Mouse (Mus musculus): Measurements from ENCODE around the gene Arhgap33.
"Not testable (repeated sequence)": the region's sequence is repeated elsewhere in the genome, so short reads cannot be mapped to it uniquely, and the experiment has no call there.

Arhgap33 gene

DNA sequence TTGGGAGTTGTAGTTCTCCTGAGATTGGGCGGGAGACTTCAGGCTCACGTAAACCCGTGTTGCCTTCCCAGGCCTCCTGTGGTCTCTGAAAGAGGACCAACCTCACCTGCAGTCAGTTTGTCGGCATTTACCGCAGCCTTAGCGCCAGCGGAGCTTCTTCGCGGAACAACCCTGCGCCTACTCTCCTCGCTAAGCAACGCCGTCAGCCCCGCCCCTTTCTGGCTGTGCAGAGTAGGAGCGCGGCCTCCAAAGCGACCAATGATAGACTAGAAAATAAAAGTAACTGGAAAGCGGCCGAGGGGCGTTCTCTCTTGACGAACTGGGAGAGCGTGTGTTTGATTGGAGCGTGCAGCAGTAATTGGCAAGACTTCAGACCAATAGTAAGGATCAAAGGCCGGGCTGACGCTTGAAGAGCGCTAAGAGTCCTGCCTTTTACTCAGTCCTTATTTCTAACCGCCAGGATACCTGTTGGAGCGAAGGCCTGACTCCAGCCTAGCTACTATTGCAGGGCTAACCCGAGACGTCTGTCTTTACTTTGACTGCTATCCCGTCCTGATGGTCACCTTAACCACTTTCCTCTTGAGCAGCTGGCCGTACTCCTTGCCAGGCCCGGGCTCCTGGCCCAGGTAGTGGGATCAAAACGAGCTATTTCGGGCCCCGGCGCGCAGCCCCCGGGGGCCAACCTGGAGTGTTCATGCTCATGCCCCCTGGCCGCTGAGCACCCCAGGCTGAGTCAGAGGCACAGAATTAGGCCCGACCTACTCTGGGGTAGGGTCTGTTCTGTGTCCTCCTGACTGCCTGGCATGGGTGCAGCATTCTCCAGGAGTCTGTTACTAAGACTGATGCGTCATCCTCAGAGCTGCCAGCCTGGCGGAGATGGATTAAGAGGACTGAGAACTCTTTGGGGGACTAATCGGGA lies 17.5 kb upstream of the Arhgap33 start, which contains the start of the genes Hspb6 and Proser3:
Hspb6 (plus strand) TSS at position 77 of the 919 bp plus-strand sequence.
Proser3 (minus strand) TSS at position 198 of the 919 bp plus-strand sequence.
- DNase-seq (ENCODE audit: low spot score), result peak; percentile 92

DNA sequence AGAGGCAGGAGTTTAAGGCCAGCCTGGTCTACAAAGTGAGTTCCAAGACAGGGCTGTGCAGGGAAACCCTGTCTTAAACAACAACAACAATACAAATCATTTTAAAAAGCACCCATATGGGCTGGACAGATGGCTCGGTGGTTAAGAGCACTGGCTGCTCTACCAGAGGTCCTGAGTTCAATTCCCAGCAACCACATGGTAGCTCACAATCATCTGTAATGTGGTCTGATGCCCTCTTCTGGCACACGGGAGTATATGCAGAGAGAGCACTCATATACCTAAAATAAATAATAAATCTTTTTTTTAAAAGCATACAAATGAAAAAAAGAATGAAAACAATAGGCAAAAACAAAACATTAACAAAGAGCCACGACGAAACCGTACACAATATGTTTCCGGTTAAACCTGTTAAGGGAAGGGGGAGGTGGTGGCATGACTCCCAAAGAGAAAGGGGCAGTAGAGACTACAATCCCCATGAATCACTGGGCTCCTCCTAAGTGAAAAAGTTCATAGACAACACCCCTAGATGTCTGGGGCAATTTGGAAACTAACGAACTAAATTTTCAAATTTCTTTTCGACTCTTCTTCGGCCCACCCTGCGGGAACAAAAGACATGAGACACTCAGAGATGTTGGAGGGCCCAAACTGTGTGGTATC lies 16.7 kb upstream of the Arhgap33 start:
- DNase-seq (ENCODE audit: low spot score), result no peak

DNA sequence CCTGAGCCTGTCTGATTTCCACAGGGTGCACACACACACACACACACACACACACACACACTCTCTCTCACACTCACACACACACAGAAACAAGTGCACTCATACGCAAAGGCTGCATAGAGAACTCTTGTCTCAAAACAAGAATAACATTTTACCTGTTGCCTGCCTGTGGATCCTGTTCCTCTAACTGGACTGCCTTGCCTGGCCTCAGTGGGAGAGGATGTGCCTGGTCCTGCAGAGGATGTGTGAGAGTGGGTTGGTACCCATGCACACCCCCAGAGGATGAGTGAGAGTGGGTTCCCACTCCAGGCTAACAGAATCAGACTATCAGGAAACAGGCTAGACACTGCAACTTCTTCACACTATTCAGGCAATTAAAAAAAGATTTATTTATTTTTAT lies 15.7 kb upstream of the Arhgap33 start:
- DNase-seq (ENCODE audit: low spot score), result no peak

DNA sequence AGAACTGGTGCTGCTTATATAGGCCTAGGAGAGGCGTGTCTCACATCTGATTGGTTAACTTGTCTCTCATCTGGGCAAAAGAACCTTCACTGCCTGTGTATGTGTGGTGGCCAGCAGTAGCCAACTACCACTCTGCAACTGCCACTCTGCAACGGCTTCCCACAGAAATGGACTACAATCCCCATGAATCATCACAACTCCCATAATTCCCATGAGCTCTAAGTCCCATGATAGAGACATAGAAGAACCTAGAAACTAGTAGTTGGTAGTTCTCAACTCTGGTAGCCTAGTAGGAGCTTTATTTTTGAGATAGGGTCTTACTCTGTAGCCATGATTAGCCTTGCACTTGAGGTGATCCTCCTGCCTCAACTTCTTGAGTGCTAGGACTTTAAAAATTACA lies 15.0 kb upstream of the Arhgap33 start:
- no peak for DNase-seq (ENCODE audit: low spot score)

DNA sequence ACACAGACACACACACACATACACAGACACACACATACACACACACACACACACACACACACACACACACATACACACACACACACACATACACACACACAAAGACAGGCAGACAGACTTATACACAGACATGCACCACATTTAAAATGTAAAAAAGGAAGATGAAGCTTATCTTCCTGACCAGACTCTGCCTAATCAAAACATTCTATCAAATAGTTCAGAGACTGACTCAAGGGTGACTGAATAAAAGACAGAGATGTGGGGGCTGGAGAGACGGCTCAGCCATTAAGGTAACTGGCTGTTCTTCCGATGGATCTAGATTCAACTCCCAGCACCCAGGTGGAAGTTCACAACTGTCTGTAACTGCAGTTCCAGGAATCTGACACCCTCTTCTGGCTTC lies 9.5 kb upstream of the Arhgap33 start:
- no peak for DNase-seq (ENCODE audit: low spot score)

DNA sequence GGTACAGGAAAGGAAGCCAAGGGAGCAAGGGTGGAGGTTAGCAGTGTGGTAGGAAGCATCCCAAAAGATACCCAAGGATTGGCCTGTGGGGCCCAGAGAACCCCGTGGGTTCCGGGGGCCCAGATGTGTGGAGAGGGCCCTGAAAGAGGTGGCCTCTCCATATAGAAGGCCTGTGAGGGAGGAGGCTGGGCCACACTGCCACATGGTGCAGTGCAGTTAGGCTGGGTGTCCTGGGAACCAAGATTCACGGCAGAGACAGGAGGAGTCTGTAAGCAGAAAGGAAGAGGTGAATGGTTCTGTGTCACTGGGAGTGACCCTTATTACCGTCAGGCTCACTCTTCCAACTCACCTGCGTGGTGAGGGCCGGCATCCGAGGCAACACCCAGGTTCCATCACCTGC lies 5.7 kb upstream of the Arhgap33 start:
- no peak for DNase-seq (ENCODE audit: low spot score)

DNA sequence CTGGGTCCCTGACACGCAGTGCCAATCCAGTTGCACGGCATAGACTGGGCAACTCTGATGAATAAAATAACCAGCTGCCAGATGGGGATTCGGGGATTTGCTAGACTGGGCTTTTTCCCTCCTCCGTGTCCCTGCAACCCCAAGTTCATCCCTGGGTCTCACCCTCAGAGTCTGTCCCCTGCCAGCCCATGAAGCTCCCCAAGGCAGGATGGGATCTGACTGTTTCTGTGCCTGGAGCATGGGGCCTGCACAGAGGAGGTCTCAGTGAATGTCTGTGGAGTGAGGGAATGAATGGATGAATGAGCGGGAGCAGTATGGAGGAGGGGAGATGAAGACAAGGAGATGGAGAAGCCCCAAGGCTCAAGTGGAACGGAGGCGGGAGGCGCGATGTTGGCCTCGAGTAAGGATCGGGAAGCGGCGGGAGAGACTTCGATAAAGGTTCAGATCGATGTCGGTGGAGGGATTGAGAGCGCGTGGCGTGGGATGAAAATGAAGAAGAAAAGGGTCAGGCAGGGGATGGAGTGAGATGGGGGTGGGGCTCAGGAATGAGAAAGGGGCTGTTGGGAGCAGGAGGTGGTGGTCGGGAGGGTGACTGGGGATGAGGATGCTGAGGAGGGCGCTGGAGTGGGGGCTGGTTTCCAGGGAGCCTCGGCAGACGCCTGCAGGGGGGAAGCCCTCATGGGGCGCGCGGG lies 773 bp downstream of the Arhgap33 start:
- no peak for DNase-seq (ENCODE audit: low spot score)

DNA sequence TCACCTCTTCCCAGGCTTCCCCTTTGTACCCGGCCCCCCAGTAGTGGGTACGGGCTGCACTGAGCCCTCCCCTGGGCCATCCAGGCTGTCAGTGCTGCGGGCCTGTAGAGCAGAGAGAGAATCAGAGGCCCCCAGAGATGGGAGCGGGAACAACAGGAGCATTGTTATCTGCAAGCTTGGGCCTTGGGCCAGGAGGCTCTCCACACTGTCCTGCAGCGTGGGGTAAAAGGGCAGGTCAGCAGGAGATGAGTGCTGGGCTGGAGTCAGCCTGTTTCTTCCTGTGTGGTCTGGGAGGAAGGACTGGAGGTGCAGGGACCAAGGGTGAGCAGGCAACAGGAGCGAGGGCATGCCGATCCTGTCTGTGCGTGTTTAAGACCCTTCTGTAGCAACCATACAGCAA lies 1.9 kb downstream of the Arhgap33 start:
- DNase-seq (ENCODE audit: low spot score), result peak; percentile 17

DNA sequence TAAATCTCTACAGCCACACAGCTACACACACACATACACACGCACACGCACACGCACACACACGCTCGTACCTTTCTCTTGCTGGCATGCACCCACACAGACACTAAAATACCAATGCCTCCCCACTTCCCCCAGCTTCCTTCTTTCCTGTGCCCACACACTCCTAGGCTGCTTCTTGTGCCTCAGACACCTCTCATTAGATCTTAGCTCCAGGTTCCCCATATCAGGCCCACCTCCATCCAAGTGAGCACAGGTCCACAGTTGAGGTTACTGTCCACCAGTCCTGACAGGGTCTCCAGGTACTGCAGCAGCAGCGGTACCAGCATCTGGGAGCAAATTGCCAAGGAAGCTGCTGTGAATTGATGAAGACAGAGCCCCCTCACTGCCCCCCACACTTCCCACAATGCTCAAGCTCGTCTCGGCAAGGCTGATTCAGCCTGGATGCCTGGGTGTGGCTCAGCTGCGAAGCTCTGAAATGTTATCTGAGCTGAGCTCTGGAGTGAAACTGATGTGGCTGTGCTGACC lies 3.5 kb downstream of the Arhgap33 start:
- no peak for DNase-seq (ENCODE audit: low spot score)

DNA sequence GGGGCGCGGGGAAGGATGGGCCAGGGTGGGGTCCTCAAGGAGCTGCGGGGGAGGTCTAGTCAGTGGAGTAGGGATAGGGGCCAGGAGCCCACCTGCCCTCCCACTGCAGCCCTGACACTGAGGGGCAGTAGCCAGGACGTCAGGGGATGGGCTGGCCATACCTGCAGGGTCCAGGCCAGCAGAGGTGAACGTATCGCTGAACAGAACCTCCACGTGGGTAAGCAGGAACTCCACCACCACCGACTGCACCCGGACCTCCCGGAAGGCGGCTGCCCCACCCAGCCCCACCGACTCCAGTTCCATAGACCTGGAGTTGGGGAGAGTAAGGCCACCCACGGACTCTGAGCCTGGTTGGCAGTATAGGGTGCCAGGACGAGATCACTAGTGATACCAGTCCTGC lies 7.9 kb downstream of the Arhgap33 start:
- no peak for DNase-seq (ENCODE audit: low spot score)

DNA sequence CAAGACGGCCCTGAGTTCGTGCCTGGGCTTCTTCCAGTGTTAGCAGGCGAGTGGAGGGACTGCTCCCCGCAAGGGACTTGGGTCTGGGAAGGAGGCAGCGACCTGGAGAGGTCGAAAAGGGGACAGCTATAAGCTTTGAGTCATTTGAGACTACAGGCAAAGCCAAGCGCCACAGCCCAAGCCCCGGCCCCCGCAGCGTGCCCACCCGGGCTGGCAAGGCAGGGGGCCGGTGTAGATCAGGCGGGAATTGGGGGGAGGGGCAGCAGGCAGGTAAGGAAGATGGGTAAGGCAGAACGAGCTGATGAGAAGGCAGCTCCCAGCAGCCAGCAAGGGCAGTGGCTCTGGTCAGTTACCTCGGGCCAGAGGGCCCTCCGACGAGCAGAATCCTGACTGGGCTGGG lies 8.5 kb downstream of the Arhgap33 start:
- DNase-seq (ENCODE audit: low spot score), result no peak

DNA sequence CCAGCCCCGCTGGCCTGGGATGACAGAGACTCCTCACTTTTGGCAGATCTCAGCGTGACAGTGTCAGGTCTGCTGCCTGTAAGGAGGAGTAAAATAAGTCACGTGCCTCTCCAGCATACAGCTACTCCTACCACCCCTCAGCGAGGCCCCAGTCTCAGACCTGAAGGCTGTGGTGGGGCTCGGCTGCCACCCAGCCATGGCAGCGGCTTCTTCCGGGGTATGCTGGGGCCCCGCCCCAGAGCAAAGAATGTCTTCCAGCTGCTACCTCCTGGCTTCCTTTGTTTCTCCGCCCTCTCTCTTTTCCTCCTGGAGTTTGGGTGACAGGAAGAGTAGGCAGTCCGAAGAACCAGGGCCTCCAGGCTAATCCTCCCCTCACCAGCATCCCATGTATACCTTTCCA lies 8.9 kb downstream of the Arhgap33 start:
- no peak for DNase-seq (ENCODE audit: low spot score)

DNA sequence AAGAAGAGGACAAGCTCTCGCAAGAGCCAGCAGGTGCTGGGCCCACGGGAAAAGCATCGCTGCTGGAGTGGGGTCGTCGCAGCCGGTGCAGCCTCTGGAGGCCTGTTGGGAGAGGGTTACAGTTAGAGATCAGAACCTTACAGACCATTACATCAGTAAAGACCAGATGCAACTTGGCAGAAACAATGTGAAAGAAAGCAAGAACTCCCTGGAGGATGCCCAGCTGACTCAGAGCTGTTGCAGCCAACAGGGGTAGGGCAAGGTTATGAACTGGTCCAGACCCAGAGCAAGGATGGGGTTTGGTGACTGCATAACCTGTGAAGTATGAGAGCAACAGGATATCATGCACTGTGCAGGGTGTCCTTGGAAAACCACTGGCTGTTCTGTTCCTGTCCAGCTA lies 10.4 kb downstream of the Arhgap33 start:
- DNase-seq (ENCODE audit: low spot score), result no peak

DNA sequence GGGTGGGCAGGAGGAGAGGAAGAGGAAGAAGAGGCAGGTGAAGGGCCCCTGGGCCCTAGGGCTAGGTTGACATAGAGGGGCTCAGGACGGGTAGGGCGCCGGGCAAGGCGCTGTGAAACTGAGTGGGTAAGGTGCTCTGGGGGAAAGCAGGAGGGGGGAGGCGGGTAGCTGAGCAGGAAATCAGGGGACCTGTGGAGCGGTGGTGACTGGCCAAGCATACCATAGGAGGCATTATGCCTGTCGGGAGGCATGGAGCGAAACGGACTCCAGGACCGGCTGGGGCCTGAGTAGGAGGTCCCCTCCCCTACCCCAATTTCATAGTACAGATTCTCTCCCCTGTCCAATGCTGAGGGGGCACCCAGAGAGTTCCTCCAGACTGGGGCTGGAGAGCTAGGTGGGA lies 12.0 kb downstream of the Arhgap33 start:
- no peak for DNase-seq (ENCODE audit: low spot score)

DNA sequence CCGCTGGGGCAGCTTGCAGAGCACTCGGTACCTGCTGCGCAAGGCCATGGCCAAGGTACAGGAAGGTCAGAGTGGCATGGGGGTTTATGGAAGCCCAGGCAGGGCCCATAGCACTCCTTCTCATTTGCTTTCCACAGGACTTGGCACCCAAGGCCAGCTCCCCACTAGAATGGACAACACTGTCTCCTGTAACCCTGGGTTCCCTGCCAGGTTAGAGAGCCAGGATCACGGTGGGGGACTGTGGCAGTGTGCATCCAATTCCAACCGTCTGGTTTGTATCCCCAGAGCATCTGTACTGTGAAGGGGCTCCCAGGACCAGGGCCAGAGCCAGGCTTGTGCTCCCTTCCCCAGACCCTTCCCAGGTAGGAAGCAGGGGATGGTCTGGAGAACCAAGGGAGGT lies 14.0 kb downstream of the Arhgap33 start:
- DNase-seq (ENCODE audit: low spot score), result no peak

DNA sequence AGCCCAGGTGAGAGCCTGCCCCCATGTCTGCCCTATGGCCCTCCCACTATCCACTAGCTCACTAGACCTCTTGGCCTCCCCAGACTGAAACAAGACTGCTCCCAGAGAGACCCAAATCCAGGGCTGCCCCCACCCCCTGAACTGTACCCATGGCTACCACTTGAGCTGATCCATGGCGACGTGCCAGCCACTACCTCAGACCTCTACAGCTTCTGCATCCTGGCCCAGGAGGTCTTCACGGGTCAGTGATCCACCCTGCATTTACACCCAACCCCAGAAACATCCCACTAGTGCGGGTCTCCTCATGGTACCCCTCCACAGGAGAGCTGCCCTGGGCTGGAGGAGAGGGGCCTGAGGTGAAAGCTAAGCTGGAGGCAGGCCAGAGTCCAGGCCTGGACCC lies 14.5 kb downstream of the Arhgap33 start:
- no peak for DNase-seq (ENCODE audit: low spot score)

DNA sequence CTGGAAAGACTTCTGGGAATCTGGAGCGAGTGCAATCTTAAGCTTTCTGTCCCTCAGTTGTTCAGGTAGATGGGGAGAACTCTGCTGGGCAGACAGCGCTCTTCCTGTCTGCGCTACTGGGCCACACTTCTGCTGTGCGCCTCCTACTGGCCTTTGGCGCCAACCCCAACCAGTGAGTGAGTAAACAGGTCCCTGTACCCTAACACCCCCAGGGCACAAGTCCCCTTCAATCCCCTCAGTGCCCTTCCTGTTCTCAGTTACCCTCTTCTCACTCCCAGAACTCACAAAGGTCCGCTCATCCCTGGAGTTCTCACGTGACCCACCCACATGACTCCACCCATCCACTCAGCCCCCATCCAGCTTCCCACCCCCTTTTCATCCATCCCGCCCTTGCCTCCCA lies 16.5 kb downstream of the Arhgap33 start:
- DNase-seq (ENCODE audit: low spot score), result no peak

DNA sequence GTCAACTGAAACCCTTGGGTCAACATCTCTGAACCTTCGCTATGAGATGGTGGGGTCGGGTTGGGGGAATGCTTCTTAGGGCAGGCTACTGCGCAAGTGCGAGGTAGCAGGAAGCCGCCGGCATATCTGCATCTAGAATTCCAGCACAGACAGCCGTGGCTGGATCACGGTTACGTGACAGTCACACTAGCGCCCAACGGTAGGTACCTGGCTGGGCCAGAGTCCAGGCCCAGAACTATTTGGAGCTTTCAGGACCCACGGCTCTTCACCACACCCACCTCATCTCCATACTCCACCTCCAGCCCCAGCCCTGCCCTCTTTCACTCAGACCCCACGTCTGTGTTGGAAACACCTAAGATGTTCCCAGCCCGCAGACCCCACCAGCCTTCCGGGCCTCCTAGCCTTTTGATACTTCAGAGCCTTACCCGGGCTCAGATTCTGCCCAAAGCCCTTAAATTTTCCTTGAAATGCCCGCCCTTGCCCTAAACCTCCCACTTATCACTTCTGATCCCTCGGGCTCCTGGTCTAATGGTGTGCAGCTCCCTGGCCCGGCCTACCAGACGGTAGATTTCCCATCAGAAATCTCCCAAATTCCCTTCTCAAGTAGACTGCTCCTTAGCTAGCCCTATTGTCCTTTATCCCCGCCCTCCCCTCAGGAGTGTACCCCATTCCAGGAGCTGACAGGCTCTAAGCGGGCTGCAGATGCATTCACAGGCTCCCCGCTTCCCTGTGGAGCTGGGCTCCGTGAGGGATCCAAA lies 19.7 kb downstream of the Arhgap33 start:
- DNase-seq (ENCODE audit: low spot score), result no peak

DNA sequence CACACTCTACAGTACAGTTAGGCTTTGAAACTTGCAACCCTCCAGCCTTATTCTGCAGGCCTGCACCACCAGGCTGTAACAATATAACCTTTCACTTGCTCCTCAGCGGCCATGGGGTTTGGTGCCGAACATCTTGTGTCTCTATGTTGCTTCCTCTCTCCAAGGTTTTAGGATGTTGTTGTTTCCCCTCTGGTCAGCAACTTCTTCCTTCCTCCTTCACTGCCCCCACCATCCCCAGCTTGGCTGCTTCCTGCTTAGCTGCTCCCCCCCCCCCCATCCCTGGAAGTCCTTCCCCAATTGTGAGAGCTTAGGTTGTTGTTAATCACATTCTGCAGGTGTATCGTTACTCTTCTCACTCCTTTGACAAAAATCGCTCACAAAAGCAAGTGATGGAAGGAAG lies 26.8 kb downstream of the Arhgap33 start:
- DNase-seq (ENCODE audit: low spot score), result no peak

DNA sequence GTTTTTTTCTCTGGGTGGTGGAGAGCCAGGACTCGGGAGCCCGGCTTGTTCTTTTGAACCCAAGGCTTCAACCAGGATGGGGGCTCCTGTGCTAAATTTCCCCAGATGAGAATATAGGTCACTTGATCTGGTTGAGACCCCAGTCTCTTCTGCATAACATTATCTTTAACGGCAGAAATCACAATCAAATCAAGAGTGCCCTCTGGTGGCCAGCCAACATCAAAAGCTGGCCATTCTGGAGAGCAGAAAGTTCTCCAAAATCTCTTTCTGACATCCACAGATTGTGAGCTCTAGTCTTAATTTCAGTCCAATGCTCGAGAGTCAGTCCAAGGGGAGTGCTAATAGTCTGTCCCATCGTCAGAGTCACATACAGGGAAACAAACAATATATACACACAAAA lies 33.7 kb downstream of the Arhgap33 start:
- not testable (repeated sequence) for DNase-seq (ENCODE audit: low spot score)

DNA sequence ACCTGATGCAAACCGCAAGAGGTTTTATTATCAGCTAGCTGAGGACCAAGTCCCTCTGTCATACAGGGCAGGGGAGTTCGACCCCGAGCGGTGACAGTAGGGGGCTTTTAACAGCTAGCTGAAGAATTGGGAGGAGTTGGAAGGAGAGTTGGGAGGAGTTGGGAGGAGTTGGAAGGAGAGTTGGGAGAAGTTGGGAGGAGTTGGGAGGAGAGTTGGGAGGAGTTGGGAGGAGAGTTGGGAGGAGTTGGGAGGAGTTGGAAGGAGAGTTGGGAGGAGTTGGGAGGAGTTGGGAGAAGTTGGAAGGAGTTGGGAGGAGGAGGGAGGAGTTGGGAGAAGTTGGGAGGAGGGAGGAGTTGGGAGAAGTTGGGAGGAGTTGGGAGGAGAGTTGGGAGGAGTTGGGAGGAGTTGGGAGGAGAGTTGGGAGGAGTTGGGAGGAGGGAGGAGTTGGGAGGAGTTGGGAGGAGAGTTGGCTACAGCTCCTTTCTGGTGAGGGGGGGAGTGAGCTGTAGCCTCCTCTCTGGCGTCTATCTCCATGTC lies 39.3 kb downstream of the Arhgap33 start:
- DNase-seq (ENCODE audit: low spot score), result not testable (repeated sequence)
